Mouse (Mus musculus) CH12.LX (cell line): ENCODE measurements at regions not wholly inside any gene's neighbourhood (a gene's known extent, or its start where the extent isn't known, plus 50 kb on each side); places are given as distances from the start of the nearest gene placed in this dataset.

Experiments
- DNase-seq: peaks from one replicate; pipeline ENCODE4 v3.0.0-alpha.2; 2013; ENCODE audit errors: extremely low read depth
- H3K27ac ChIP-seq: 2 replicates; pipeline ENCODE4 v1.5.1; 2012; ENCODE audit warnings: low read depth, mild to moderate bottlenecking, control low read depth, moderate library complexity; ENCODE audit not compliant: insufficient read depth
- H3K27me3 ChIP-seq: replicated peaks from 2 replicates; pipeline ENCODE3; 2012; ENCODE audit warnings: inconsistent platforms
- H3K36me3 ChIP-seq, 2 experiments: replicated peaks in 1 of 2; 2 replicates each; pipeline versions ENCODE3 to v1.6.1; 2012; ENCODE audit warnings: inconsistent platforms in 1 of 2, low read length in 1 of 2, mild to moderate bottlenecking in 1 of 2, mixed read lengths in 1 of 2, moderate library complexity in 1 of 2; ENCODE audit not compliant: control insufficient read depth in 1 of 2, insufficient read depth in 1 of 2
- H3K4me1 ChIP-seq, 2 experiments: 2 replicates each; pipeline ENCODE4 v1.6.1; 2012; ENCODE audit warnings: inconsistent platforms in 1 of 2, moderate library complexity in 1 of 2; ENCODE audit not compliant: insufficient read depth in 2 of 2, control insufficient read depth in 1 of 2
- H3K4me2 ChIP-seq: 2 replicates; pipeline ENCODE4 v1.6.1; 2012; ENCODE audit warnings: low read depth, mild to moderate bottlenecking, control low read depth; ENCODE audit not compliant: poor library complexity, insufficient read depth, severe bottlenecking
- H3K4me3 ChIP-seq, 3 experiments: fragments of 150-350 bp in 1 of 3; sonication (generic) in 1 of 3; replicated peaks in 1 of 3; 2 replicates each; pipeline versions ENCODE3 to v1.5.1; 2011 to 2012; ENCODE audit warnings: low read depth in 2 of 3, low read length in 2 of 3, mild to moderate bottlenecking in 2 of 3, moderate library complexity in 2 of 3, control low read depth in 1 of 3, improper control_type of control experiment in 1 of 3, inconsistent platforms in 1 of 3, mixed read lengths in 1 of 3; ENCODE audit not compliant: poor library complexity in 1 of 3
- H3K79me2 ChIP-seq: replicated peaks from 2 replicates; pipeline ENCODE4 v1.6.1; 2012; ENCODE audit warnings: mild to moderate bottlenecking, moderate library complexity; ENCODE audit not compliant: control insufficient read depth, poor library complexity, insufficient read depth, severe bottlenecking; ENCODE audit errors: extremely low read depth
- H3K9ac ChIP-seq: 2 replicates; pipeline ENCODE4 v1.6.1; 2012; ENCODE audit warnings: low read depth, mild to moderate bottlenecking, control low read depth, moderate library complexity; ENCODE audit not compliant: insufficient read depth
- H3K9me3 ChIP-seq: replicated peaks from 2 replicates; pipeline ENCODE3; 2012; ENCODE audit warnings: low read length, inconsistent platforms, mixed read lengths
- BHLHE40 ChIP-seq: IDR thresholded peaks from 2 replicates; pipeline ENCODE4 v1.6.1; 2011; ENCODE audit warnings: mild to moderate bottlenecking, low read depth, low read length, improper control_type of control experiment
- CHD1 ChIP-seq: IDR thresholded peaks from 2 replicates; pipeline ENCODE4 v1.6.1; 2012; ENCODE audit warnings: low read depth, low read length, improper control_type of control experiment, inconsistent platforms
- CHD2 ChIP-seq: IDR thresholded peaks from 2 replicates; pipeline ENCODE4 v1.6.1; 2011; ENCODE audit warnings: low read length, improper control_type of control experiment
- CTCF ChIP-seq, 2 experiments: IDR thresholded peaks in 1 of 2; conservative IDR thresholded peaks in 1 of 2; 2 replicates each; pipeline ENCODE4 v1.5.1; 2011 to 2012; ENCODE audit warnings: low read depth in 2 of 2, low read length in 2 of 2, improper control_type of control experiment in 1 of 2, inconsistent platforms in 1 of 2, mild to moderate bottlenecking in 1 of 2, moderate library complexity in 1 of 2
- E2F4 ChIP-seq: IDR thresholded peaks from 2 replicates; pipeline ENCODE4 v1.6.1; 2011; ENCODE audit warnings: low read depth, low read length, improper control_type of control experiment; ENCODE audit not compliant: insufficient replicate concordance
- EP300 ChIP-seq: IDR thresholded peaks from 2 replicates; pipeline ENCODE4 v1.6.1; 2011; ENCODE audit warnings: low read length, improper control_type of control experiment
- ETS1 ChIP-seq: conservative IDR thresholded peaks from 2 replicates; pipeline ENCODE4 v1.6.1; 2012; ENCODE audit warnings: low read depth, mild to moderate bottlenecking, inconsistent platforms, low read length, improper control_type of control experiment, moderate library complexity
- MAX ChIP-seq: IDR thresholded peaks from 2 replicates; pipeline ENCODE4 v1.6.1; 2011; ENCODE audit warnings: low read length, improper control_type of control experiment
- MAZ ChIP-seq: IDR thresholded peaks from 2 replicates; pipeline ENCODE4 v1.6.1; 2012; ENCODE audit warnings: low read depth, mild to moderate bottlenecking, inconsistent platforms, low read length, improper control_type of control experiment, moderate library complexity
- NRF1 ChIP-seq: IDR thresholded peaks from 2 replicates; pipeline ENCODE4 v1.6.1; 2014; ENCODE audit warnings: low read depth, mild to moderate bottlenecking, inconsistent platforms, low read length, improper control_type of control experiment, moderate library complexity
- PAX5 ChIP-seq: IDR thresholded peaks from 2 replicates; pipeline ENCODE4 v1.6.1; 2012; ENCODE audit warnings: low read length, inconsistent platforms, mixed read lengths
- POLR2AphosphoS2 ChIP-seq: IDR thresholded peaks from 2 replicates; pipeline ENCODE4 v1.6.1; 2011; ENCODE audit warnings: low read depth, low read length, improper control_type of control experiment
- RAD21 ChIP-seq: IDR thresholded peaks from 2 replicates; pipeline ENCODE4 v1.6.1; 2011; ENCODE audit warnings: low read depth, mild to moderate bottlenecking, low read length, improper control_type of control experiment, moderate library complexity
- RCOR1 ChIP-seq: conservative IDR thresholded peaks from 2 replicates; pipeline ENCODE4 v1.6.1; 2012; ENCODE audit warnings: low read depth, mild to moderate bottlenecking, inconsistent platforms, low read length, improper control_type of control experiment
- SIN3A ChIP-seq: IDR thresholded peaks from 2 replicates; pipeline ENCODE4 v1.6.1; 2012; ENCODE audit warnings: low read length, improper control_type of control experiment, inconsistent platforms
- SMC3 ChIP-seq: IDR thresholded peaks from 2 replicates; pipeline ENCODE4 v1.6.1; 2011; ENCODE audit warnings: low read depth, low read length, improper control_type of control experiment
- TCF12 ChIP-seq: IDR thresholded peaks from 2 replicates; pipeline ENCODE4 v1.6.1; 2014; ENCODE audit warnings: low read depth, mild to moderate bottlenecking, inconsistent platforms, low read length, improper control_type of control experiment
- USF1 ChIP-seq: IDR thresholded peaks from 2 replicates; pipeline ENCODE4 v1.6.1; 2014; ENCODE audit warnings: low read depth, mild to moderate bottlenecking, inconsistent platforms, low read length, improper control_type of control experiment
- USF2 ChIP-seq: conservative IDR thresholded peaks from 2 replicates; pipeline ENCODE4 v1.6.1; 2011; ENCODE audit warnings: low read depth, low read length, improper control_type of control experiment
- ZC3H11A ChIP-seq: IDR thresholded peaks from 2 replicates; pipeline ENCODE4 v1.6.1; 2012; ENCODE audit warnings: low read depth, mild to moderate bottlenecking, inconsistent platforms, low read length, improper control_type of control experiment
- ZKSCAN1 ChIP-seq: IDR thresholded peaks from 2 replicates; pipeline ENCODE4 v1.6.1; 2012; ENCODE audit warnings: low read depth, inconsistent platforms, low read length, improper control_type of control experiment, borderline replicate concordance
- ZMIZ1 ChIP-seq: IDR thresholded peaks from 2 replicates; pipeline ENCODE4 v1.6.1; 2012; ENCODE audit warnings: low read depth, mild to moderate bottlenecking, inconsistent platforms, low read length, improper control_type of control experiment
- ZNF384 ChIP-seq: IDR thresholded peaks from 2 replicates; pipeline ENCODE4 v1.6.1; 2012; ENCODE audit warnings: low read depth, low read length, improper control_type of control experiment, inconsistent platforms
- dilution Hi-C: fragments of 300-500 bp; cut with MboI; formaldehyde crosslinking; loops from 2 replicates; pipeline ENCODE4 v1.14.3; 2020; ENCODE audit warnings: low sequenced_read_pairs; ENCODE audit not compliant: extremely low pct_unique_long_range_greater_than_20kb, extremely low pct_ligation_motif_present
- in situ Hi-C: fragments of 300-500 bp; cut with MboI; formaldehyde crosslinking; loops from 3 replicates; pipeline ENCODE4 v1.14.3; 2019; ENCODE audit warnings: low sequenced_read_pairs, low pct_ligation_motif_present, low pct_unique_long_range_greater_than_20kb, mixed read lengths

DNA sequence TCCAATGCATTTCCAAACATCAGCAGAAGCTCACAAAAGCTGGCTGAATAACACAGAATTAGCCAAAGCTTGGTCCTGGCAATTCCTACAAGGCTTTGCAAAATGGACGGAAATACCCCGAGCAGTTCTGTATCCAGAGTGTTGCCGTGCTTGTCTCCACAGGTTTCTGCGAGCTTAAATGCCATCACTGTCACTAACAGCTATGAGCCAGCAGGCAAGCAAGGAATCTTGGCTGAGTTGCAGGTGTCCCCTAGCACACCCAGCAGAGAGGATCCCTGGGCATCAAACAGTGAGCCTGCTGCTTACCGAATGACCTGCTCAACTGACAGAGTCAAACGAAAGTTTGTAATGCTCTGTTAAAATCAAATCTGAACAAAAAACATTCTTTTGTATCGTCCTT lies 226.0 kb upstream of the Elac2 start:
- H3K4me1 ChIP-seq = peaks cover 0 to 7% of the 10 kb centered on the region in 2 experiments; a peak in 1 of 4 replicates
- H3K27me3 ChIP-seq = no peaks in the 10 kb centered on the region
- H3K79me2 ChIP-seq = no peaks in the 10 kb centered on the region
- H3K27ac ChIP-seq = no peak overlapping the region
- TF ChIP-seq ZNF384 = no peak
- H3K36me3 ChIP-seq = no peaks in the 10 kb centered on the region
- no peaks in the 10 kb centered on the region for H3K9me3 ChIP-seq
- H3K4me2 ChIP-seq = no peak overlapping the region
- in situ Hi-C loops = no loop called here
- no peak overlapping the region for H3K4me3 ChIP-seq
- DNase-seq = no peak
- dilution Hi-C loops = no loop called here
- no peak overlapping the region for H3K9ac ChIP-seq

DNA sequence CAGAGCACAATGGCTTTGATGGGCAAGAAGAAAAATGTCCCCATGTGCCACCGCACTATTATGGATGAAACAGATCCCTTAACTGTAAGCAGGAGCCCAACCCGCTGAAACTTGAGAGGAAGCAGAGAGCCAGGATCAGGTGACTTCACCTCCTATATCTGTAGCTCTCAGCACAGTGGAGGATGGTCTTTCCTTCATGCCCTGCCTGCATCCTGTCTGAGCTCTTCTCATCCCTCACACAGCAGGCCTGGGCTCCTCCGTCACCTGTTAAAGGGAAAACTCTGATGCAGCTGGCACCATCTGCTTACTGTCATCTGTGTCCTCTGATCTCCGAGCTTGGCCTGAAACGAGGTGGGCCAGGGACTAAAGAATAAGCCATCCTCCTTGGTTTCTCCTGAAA lies 224.8 kb upstream of the Elac2 start:
- no peaks in the 10 kb centered on the region for H3K79me2 ChIP-seq
- dilution Hi-C loops (no loop called here), in situ Hi-C loops (no loop called here)
- H3K9ac ChIP-seq = no peak overlapping the region
- no peaks in the 10 kb centered on the region for H3K27me3 ChIP-seq
- H3K4me2 ChIP-seq = no peak overlapping the region
- no peaks in the 10 kb centered on the region for H3K36me3 ChIP-seq
- H3K4me3 ChIP-seq = no peak overlapping the region
- no peak for DNase-seq
- no peak for TF ChIP-seq SMC3
- TF ChIP-seq CHD2 = no peak
- no peak for TF ChIP-seq USF1
- no peak for TF ChIP-seq ZC3H11A
- no peak for TF ChIP-seq SIN3A
- no peak for TF ChIP-seq TCF12
- TF ChIP-seq USF2 = no peak
- TF ChIP-seq MAX = no peak
- no peak for TF ChIP-seq RCOR1
- no peak for TF ChIP-seq CTCF (conservative IDR thresholded peaks at IDR 0.05 in 1 of 2, IDR thresholded peaks at IDR 0.05 in 1 of 2; ENCODE audit: low read depth in 2 of 2, low read length in 2 of 2)
- no peak for TF ChIP-seq ZMIZ1
- no peak for TF ChIP-seq BHLHE40
- no peak overlapping the region for H3K27ac ChIP-seq
- H3K9me3 ChIP-seq = no peaks in the 10 kb centered on the region
- H3K4me1 ChIP-seq = peaks cover 0 to 7% of the 10 kb centered on the region in 2 experiments; a peak in 1 of 4 replicates

DNA sequence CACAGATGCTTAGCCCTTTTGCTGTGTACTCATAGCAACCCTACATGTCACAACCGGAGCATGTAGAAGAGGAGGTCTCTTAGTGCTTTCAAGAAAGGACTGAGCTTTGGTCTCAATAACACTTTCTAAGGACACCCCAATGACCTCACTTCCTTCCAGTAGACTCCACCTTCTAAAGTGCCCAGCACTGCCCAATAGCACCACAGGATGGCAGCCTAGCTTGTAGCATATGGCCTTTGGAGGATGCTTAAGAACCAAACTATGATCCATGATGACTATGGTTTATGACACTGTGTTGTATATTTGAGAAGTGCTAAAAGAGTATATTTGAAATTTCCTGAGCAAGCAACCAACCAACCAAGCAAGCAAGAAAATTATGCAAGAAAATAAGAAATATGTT lies 223.3 kb upstream of the Elac2 start:
- Histone ChIP-seq H3K27me3 (no peaks in the 10 kb centered on the region), H3K4me2 (peak overlapping the region; percentile 63; the same call in 1 of the 2 replicates), H3K27ac (no peak overlapping the region), H3K79me2 (no peaks in the 10 kb centered on the region)
- dilution Hi-C loops = no loop called here
- DNase-seq = peak; percentile 55
- TF ChIP-seq BHLHE40 = no peak
- TF ChIP-seq CHD1 = no peak
- TF ChIP-seq ZKSCAN1 = no peak
- peak; percentile 62 for TF ChIP-seq SMC3
- no peak for TF ChIP-seq POLR2AphosphoS2
- no peak for TF ChIP-seq MAZ
- no peak for TF ChIP-seq EP300
- peak; percentile 28 to 82; a peak in 2 of 4 replicates for TF ChIP-seq CTCF (conservative IDR thresholded peaks at IDR 0.05 in 1 of 2, IDR thresholded peaks at IDR 0.05 in 1 of 2; ENCODE audit: low read depth in 2 of 2, low read length in 2 of 2)
- no peak for TF ChIP-seq SIN3A
- TF ChIP-seq RAD21 = peak; percentile 78
- TF ChIP-seq ZNF384 = no peak
- no peak for TF ChIP-seq RCOR1
- TF ChIP-seq NRF1 = no peak
- no peak for TF ChIP-seq E2F4
- TF ChIP-seq PAX5 = no peak
- TF ChIP-seq ETS1 = no peak
- TF ChIP-seq, all 38 proteins: peak for 3
- H3K4me1 ChIP-seq = peaks cover 0 to 7% of the 10 kb centered on the region in 2 experiments; a peak in 1 of 4 replicates
- H3K36me3 ChIP-seq = no peaks in the 10 kb centered on the region
- in situ Hi-C loops = no loop called here
- H3K4me3 ChIP-seq = no peak overlapping the region
- no peak overlapping the region for H3K9ac ChIP-seq
- H3K9me3 ChIP-seq = no peaks in the 10 kb centered on the region
